Mouse (Mus musculus): ENCODE data around the gene Fkbp7.
"Not testable (repeated sequence)": the region's sequence is repeated elsewhere in the genome, so short reads cannot be mapped to it uniquely, and the experiment has no call there.

The Fkbp7 gene

GRCm38 (mm10) chr2:76667200-76667599 lies 5.7 kb downstream of the Fkbp7 start:
- ATAC-seq (ENCODE audit: low TSS enrichment), result peak; percentile 41; the same call in 1 of the 2 replicates

GRCm38 (mm10) chr2:76665531-76665930 lies 7.4 kb downstream of the Fkbp7 start:
- ATAC-seq (ENCODE audit: low TSS enrichment), result no peak

DNA sequence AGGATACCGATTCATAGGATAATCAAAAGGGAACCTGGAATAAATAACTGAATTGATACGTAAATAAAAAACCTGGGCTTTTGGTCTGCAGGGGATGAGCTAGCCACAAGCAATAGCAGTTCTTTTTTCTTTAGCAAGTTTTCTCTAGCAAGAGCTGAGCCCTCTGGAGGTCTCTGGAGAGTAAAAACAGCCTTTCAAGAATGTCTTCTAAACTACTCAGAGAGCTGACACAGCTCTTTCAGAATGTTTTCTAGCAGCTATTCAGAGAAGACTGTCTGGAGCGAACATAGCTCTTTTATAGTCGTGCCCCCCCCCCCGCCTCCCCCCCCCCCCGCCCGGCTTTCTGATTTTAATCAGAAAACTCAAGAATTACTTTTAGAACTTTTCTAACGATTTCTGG lies 13.5 kb downstream of the Fkbp7 start:
- no peak for ATAC-seq (ENCODE audit: low TSS enrichment)

DNA sequence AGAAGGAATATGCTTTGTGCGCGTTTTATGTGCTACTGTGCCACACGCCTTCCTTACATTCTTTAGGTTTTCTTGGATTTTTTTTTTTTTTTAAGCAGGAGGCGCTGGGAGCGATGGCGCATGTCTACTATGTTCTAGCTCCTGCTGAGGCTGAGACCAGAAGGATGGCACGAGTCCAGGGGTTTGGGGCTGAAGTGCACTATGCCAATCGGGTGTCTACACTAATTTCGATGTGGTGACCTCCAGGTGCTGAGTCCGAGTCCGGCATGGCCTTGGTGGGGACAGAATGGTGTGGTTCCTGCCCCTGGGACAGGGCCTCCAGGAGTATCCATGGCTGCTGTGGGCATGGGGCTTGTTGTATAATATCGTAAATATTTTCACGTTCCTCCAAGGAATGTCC lies 14.4 kb downstream of the Fkbp7 start:
- no peak for ATAC-seq (ENCODE audit: low TSS enrichment)

DNA sequence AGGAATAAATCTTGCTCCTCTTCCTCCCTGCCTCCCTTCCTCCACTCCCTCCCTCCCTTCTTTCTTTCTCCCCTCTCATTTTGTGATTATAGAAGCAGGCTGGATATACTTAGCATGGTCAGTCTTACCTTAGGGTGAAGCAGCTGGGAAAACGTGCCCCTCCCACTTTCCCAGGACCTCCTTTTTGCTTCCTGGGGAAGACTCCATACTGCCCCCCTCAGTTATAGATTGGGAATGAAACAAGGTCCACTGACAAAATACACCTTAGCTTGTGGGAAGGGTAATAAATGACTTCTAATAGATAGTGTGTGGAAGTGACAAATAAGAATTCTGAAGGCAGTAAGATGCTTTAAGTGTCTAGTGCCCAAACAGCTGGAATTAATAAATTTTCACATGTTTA lies 16.9 kb downstream of the Fkbp7 start:
- no peak for ATAC-seq (ENCODE audit: low TSS enrichment)

DNA sequence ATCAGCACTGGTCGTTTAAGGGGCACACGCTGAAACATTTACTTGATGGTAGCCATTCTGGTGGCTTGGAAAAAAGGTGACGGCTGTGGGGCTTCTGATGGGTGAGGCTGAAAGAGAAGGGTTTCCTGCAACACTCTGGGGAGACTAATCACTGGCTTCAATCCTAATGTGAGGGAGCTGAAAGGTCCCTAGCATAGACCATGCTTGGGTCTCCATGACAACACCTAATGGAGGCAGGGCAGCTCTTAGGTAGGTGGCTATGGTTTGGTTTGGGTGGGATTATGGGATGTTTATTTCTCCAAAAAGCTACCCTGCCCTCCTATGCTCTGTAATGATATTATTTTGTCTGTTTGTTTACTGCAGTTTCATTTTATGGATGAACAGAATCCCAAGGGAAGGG lies 17.5 kb downstream of the Fkbp7 start:
- ATAC-seq (ENCODE audit: low TSS enrichment), result no peak

- no peak for ATAC-seq (ENCODE audit: low TSS enrichment)
Observed at GRCm38 (mm10) chr2:76654646-76655045, 18.3 kb downstream of the Fkbp7 start.

GRCm38 (mm10) chr2:76653070-76653469 lies 19.8 kb downstream of the Fkbp7 start:
- no peak for ATAC-seq (ENCODE audit: low TSS enrichment)

DNA sequence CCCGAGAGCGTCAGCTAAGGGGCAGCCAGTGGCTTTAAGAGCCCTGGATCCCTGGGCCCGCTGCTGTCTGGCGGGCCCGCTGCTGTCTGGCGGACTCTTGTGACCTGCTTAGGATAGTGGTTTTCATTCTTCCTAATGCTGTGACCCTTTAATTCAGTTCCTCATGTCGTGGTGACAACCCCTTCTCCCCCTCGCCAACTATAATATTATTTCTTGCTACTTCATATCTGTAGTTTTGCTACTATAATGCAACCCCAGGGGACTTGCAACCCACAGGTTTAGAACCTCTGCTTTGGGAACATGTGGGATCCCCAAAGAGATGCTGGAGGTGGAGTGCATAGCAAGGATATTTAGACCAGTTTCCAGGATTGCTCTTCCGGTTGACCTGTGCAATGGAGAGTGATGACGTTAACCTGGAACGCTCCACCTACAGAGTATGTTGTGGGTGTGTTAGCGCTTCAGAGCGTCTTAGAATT lies 24.2 kb downstream of the Fkbp7 start:
- ATAC-seq (ENCODE audit: low TSS enrichment), result peak; percentile 13

GRCm38 (mm10) chr2:76647883-76648570 lies 24.9 kb downstream of the Fkbp7 start, which contains the start of the genes Prkra and Pjvk:
Gene Prkra, minus strand, starts transcription at chr2:76648015.
Gene Pjvk, plus strand, starts transcription at chr2:76648476.
- ATAC-seq (ENCODE audit: low TSS enrichment), result peak; percentile 95

DNA sequence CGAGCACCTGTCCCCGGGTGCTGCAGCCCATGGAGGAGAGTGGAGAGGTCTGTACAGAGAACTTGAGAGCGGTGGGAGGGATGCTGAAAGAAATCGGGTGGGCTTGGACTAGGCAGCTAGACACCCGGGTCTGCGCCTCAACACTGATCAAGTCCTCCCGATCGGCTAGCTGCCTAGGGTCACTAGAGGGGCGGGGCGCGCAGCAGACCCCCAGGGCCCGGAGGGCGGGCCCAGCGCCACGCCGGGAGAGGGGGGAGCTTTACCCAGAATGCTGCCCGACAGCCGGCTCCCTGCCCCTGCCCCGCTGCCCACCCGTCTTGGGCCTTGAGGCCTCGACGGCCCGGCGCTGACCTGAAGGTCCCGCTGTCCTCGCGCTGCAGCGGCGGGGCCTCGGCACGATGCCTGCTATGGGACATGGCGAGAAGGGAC lies 25.5 kb downstream of the Fkbp7 start:
- ATAC-seq (ENCODE audit: low TSS enrichment), result peak; percentile 12

DNA sequence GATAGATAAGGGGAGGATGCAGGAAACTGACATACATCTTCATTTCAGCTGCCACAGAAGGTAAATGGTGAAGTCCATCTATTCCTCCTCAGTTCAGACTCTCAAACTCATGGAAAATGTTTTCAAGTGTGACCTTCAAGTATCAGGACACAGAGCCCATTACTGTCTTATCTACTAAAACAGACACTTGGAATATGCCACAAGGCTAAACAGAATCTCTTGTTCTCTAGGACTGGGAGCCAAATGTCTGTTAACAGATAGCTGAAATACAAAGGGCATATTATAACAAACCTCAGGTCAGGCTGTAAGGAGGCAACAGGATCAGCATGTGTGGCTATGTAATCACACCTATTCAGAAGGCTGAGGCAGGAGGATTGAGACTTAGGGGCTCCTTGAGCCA lies 29.1 kb downstream of the Fkbp7 start:
- no peak for ATAC-seq (ENCODE audit: low TSS enrichment)

GRCm38 (mm10) chr2:76639637-76640036 lies 33.3 kb downstream of the Fkbp7 start:
- no peak for ATAC-seq (ENCODE audit: low TSS enrichment)

GRCm38 (mm10) chr2:76631600-76631999 lies 41.3 kb downstream of the Fkbp7 start:
- ATAC-seq (ENCODE audit: low TSS enrichment), result no peak

- ATAC-seq (ENCODE audit: low TSS enrichment), result no peak
Observed at GRCm38 (mm10) chr2:76630293-76630692, 42.6 kb downstream of the Fkbp7 start.

- not testable (repeated sequence) for ATAC-seq (ENCODE audit: low TSS enrichment)
Observed at GRCm38 (mm10) chr2:76622316-76622715, 50.6 kb downstream of the Fkbp7 start.

GRCm38 (mm10) chr2:76621724-76622123 lies 51.2 kb downstream of the Fkbp7 start:
- ATAC-seq (ENCODE audit: low TSS enrichment), result no peak

DNA sequence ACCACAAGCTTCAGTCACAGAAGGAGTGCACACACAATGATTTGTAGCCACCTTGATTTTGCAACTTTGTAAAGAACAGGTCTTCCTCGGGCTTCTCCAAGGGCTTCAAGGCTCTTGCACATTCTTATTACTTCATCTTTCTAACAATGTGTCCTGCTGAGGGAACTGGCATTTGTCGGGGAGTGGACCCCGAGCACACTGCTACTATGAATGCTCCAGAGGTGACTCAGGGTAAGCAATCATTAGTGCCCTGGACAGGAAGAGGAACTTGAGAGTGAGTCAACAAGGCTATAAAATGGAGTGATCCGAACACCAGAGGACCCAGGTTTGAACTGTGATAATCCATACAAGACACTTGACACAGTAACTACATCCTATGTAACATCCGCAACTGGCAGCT lies 52.7 kb downstream of the Fkbp7 start:
- no peak for ATAC-seq (ENCODE audit: low TSS enrichment)

GRCm38 (mm10) chr2:76618078-76618477 lies 54.8 kb downstream of the Fkbp7 start:
- ATAC-seq (ENCODE audit: low TSS enrichment), result peak; percentile 84

All from frontal cortex, adult (tissue).